Mouse (Mus musculus): ENCODE results near the gene Tmem237. TPM values are rescaled to one million over a fixed set of nuclear protein-coding genes. Genes with fewer than 3 reads are reported as not detected.

Tmem237 gene
- polyA plus RNA-seq, 1 experiment = 19.8 TPM

DNA sequence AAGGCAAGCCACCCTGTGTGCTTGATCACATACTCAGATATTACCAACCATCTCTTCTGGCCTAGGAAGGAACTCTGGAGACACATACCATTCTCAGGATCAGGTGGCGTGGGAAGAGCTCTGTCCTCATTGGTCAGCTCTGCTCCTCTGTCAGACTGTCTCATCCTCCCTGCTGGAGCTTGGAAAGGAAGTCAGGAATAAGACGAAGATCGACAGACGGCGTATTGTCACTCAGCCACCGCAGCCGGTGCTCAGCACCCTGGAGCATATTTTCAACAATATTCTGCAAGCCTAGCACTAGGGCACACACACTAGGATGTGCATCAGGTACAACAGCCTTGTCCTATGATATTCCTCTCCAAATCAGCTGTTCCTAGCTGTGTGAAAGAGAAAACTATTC is 38.3 kb upstream of the Tmem237 start:
- TF ChIP-seq CTCF (IDR thresholded peaks at IDR 0.05; ENCODE audit: control insufficient read depth, insufficient read depth, insufficient read length) (no peak), USF1 (IDR thresholded peaks at IDR 0.05; ENCODE audit: low read depth) (no peak), MAX (IDR thresholded peaks at IDR 0.05) (no peak), CEBPB (IDR thresholded peaks at IDR 0.05; ENCODE audit: low read depth) (no peak), MYOD1 (IDR thresholded peaks at IDR 0.05; ENCODE audit: control insufficient read depth, insufficient read length, low read depth) (no peak)
- Histone ChIP-seq H3K4me3 (ENCODE audit: insufficient read depth, poor library complexity, severe bottlenecking) (no peak overlapping the region), H3K79me2 (ENCODE audit: control insufficient read depth, insufficient read depth) (no peaks in the 10 kb centered on the region), H3ac (ENCODE audit: control insufficient read depth, insufficient read length, low read depth) (no peak overlapping the region), H3K36me3 (ENCODE audit: control insufficient read depth, insufficient read depth) (peaks cover 3% of the 10 kb centered on the region), H3K27me3 (ENCODE audit: control insufficient read depth, insufficient read depth, insufficient read length) (no peaks in the 10 kb centered on the region), H3K79me3 (ENCODE audit: low read depth) (no peaks in the 10 kb centered on the region)

- Histone ChIP-seq H3K79me3 (ENCODE audit: low read depth) (no peaks in the 10 kb centered on the region), H3K79me2 (ENCODE audit: control insufficient read depth, insufficient read depth) (no peaks in the 10 kb centered on the region), H3K36me3 (ENCODE audit: control insufficient read depth, insufficient read depth) (no peaks in the 10 kb centered on the region), H3K27me3 (ENCODE audit: control insufficient read depth, insufficient read depth, insufficient read length) (no peaks in the 10 kb centered on the region), H3K4me3 (ENCODE audit: insufficient read depth, poor library complexity, severe bottlenecking) (no peak overlapping the region), H3ac (ENCODE audit: control insufficient read depth, insufficient read length, low read depth) (no peak overlapping the region)
- TF ChIP-seq MAX (IDR thresholded peaks at IDR 0.05) = no peak
- TF ChIP-seq CTCF (IDR thresholded peaks at IDR 0.05; ENCODE audit: control insufficient read depth, insufficient read depth, insufficient read length) = no peak
- TF ChIP-seq USF1 (IDR thresholded peaks at IDR 0.05; ENCODE audit: low read depth) = no peak
- TF ChIP-seq CEBPB (IDR thresholded peaks at IDR 0.05; ENCODE audit: low read depth) = no peak
- no peak for TF ChIP-seq FOSL1 (IDR thresholded peaks at IDR 0.05; ENCODE audit: insufficient read depth, low read length, poor library complexity, severe bottlenecking)
- no peak for TF ChIP-seq MYOD1 (IDR thresholded peaks at IDR 0.05; ENCODE audit: control insufficient read depth, insufficient read length, low read depth)
- TF ChIP-seq MYOG (IDR thresholded peaks at IDR 0.05; ENCODE audit: control insufficient read depth, extremely low read depth, insufficient read length) = no peak
These were observed 37.6 kb upstream of the Tmem237 start for GRCm38 (mm10) chr1:59157846-59158245.

DNA sequence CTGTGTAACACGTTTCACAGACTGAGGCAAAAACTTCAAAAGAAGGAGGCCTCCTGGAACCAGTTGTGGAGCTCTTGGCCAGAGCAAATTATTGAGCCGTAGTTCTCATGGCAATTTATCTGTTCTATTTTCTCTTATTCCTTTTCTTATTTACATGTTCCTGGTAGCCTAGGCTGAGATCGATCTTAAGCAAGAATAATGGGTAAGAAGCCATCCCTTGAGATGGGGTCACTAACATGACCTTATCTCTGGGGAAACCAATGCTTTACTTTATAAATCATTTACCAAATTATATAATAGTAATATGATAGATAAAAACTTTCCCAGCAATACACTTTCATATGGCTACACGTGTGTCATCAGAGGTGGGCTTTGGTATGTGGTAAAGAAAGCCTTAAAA is 32.1 kb upstream of the Tmem237 start:
- no peaks in the 10 kb centered on the region for H3K27me3 ChIP-seq (ENCODE audit: control insufficient read depth, insufficient read depth, insufficient read length)
- TF ChIP-seq CTCF (IDR thresholded peaks at IDR 0.05; ENCODE audit: control insufficient read depth, insufficient read depth, insufficient read length) (no peak), FOSL1 (IDR thresholded peaks at IDR 0.05; ENCODE audit: insufficient read depth, low read length, poor library complexity, severe bottlenecking) (no peak)
- H3K79me3 ChIP-seq (ENCODE audit: low read depth) = no peaks in the 10 kb centered on the region
- no peaks in the 10 kb centered on the region for H3K79me2 ChIP-seq (ENCODE audit: control insufficient read depth, insufficient read depth)
- no peak overlapping the region for H3K4me3 ChIP-seq (ENCODE audit: insufficient read depth, poor library complexity, severe bottlenecking)
- H3K36me3 ChIP-seq (ENCODE audit: control insufficient read depth, insufficient read depth) = no peaks in the 10 kb centered on the region
- H3ac ChIP-seq (ENCODE audit: control insufficient read depth, insufficient read length, low read depth) = no peak overlapping the region

DNA sequence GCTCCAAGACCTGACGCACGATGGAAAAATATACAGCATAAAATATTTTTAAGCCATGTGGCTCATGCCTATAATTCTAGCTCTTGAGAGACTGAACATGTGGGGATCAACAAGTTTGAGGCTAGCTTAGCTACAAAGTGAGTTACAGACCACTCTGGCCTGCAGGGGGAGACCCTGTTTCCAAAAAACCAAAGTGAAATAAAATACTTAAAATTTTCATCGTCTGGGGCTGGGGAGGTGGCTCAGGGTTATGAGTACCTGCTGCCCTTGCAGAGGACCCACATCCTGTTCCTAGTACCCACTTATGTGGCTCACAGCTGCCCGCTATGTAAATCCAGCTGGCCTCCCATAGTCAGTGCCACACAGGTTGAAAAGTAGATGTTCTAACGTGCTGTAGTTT is 30.3 kb upstream of the Tmem237 start:
- H3K27me3 ChIP-seq (ENCODE audit: control insufficient read depth, insufficient read depth, insufficient read length) = no peaks in the 10 kb centered on the region
- H3K79me3 ChIP-seq (ENCODE audit: low read depth) = no peaks in the 10 kb centered on the region
- no peak overlapping the region for H3K4me3 ChIP-seq (ENCODE audit: insufficient read depth, poor library complexity, severe bottlenecking)
- H3ac ChIP-seq (ENCODE audit: control insufficient read depth, insufficient read length, low read depth) = no peak overlapping the region
- TF ChIP-seq MYOG (IDR thresholded peaks at IDR 0.05; ENCODE audit: control insufficient read depth, extremely low read depth, insufficient read length) (no peak), MYOD1 (IDR thresholded peaks at IDR 0.05; ENCODE audit: control insufficient read depth, insufficient read length, low read depth) (no peak), CEBPB (IDR thresholded peaks at IDR 0.05; ENCODE audit: low read depth) (no peak), MAX (IDR thresholded peaks at IDR 0.05) (no peak), CTCF (IDR thresholded peaks at IDR 0.05; ENCODE audit: control insufficient read depth, insufficient read depth, insufficient read length) (no peak), FOSL1 (IDR thresholded peaks at IDR 0.05; ENCODE audit: insufficient read depth, low read length, poor library complexity, severe bottlenecking) (no peak), USF1 (IDR thresholded peaks at IDR 0.05; ENCODE audit: low read depth) (no peak)
- no peaks in the 10 kb centered on the region for H3K36me3 ChIP-seq (ENCODE audit: control insufficient read depth, insufficient read depth)
- no peaks in the 10 kb centered on the region for H3K79me2 ChIP-seq (ENCODE audit: control insufficient read depth, insufficient read depth)

- no peaks in the 10 kb centered on the region for H3K79me3 ChIP-seq (ENCODE audit: low read depth)
- TF ChIP-seq MYOD1 (IDR thresholded peaks at IDR 0.05; ENCODE audit: control insufficient read depth, insufficient read length, low read depth) (no peak), CEBPB (IDR thresholded peaks at IDR 0.05; ENCODE audit: low read depth) (no peak), USF1 (IDR thresholded peaks at IDR 0.05; ENCODE audit: low read depth) (no peak), MYOG (IDR thresholded peaks at IDR 0.05; ENCODE audit: control insufficient read depth, extremely low read depth, insufficient read length) (no peak), CTCF (IDR thresholded peaks at IDR 0.05; ENCODE audit: control insufficient read depth, insufficient read depth, insufficient read length) (no peak), MAX (IDR thresholded peaks at IDR 0.05) (no peak), FOSL1 (IDR thresholded peaks at IDR 0.05; ENCODE audit: insufficient read depth, low read length, poor library complexity, severe bottlenecking) (no peak)
- no peaks in the 10 kb centered on the region for H3K27me3 ChIP-seq (ENCODE audit: control insufficient read depth, insufficient read depth, insufficient read length)
- no peak overlapping the region for H3K4me3 ChIP-seq (ENCODE audit: insufficient read depth, poor library complexity, severe bottlenecking)
- H3ac ChIP-seq (ENCODE audit: control insufficient read depth, insufficient read length, low read depth) = no peak overlapping the region
- no peaks in the 10 kb centered on the region for H3K36me3 ChIP-seq (ENCODE audit: control insufficient read depth, insufficient read depth)
- no peaks in the 10 kb centered on the region for H3K79me2 ChIP-seq (ENCODE audit: control insufficient read depth, insufficient read depth)
These were observed 24.3 kb upstream of the Tmem237 start for GRCm38 (mm10) chr1:59144543-59144942.

DNA sequence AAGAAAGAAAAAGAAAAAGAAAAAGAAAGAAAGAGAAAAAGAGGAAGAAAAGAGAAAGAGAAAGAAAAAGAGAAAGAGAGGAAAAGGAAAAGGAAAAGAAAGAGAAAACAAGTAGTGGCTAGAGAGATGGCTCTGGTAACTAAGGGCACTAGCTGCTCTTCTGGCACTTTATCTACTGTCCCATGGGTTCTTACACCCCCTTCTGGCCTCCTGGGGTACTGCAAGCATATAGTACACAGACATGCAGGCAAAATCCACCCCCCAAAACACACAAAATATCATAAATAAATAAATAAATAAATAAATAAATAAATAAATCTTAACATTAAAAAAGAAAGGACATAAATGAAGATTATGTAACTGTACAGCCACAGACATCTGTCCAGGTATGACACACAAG is 22.6 kb upstream of the Tmem237 start:
- Histone ChIP-seq H3ac (ENCODE audit: control insufficient read depth, insufficient read length, low read depth) (no peak overlapping the region), H3K27me3 (ENCODE audit: control insufficient read depth, insufficient read depth, insufficient read length) (no peaks in the 10 kb centered on the region), H3K79me2 (ENCODE audit: control insufficient read depth, insufficient read depth) (no peaks in the 10 kb centered on the region), H3K36me3 (ENCODE audit: control insufficient read depth, insufficient read depth) (no peaks in the 10 kb centered on the region), H3K4me3 (ENCODE audit: insufficient read depth, poor library complexity, severe bottlenecking) (no peak overlapping the region), H3K79me3 (ENCODE audit: low read depth) (no peaks in the 10 kb centered on the region)
- no peak for TF ChIP-seq MAX (IDR thresholded peaks at IDR 0.05)
- TF ChIP-seq CTCF (IDR thresholded peaks at IDR 0.05; ENCODE audit: control insufficient read depth, insufficient read depth, insufficient read length) = peak; percentile 28
- TF ChIP-seq MYOD1 (IDR thresholded peaks at IDR 0.05; ENCODE audit: control insufficient read depth, insufficient read length, low read depth) = no peak

Data from C2C12 (cell line).